Mouse (Mus musculus): ENCODE results near the gene B4galt4. TPM values are rescaled to one million over a fixed set of nuclear protein-coding genes. Genes with fewer than 3 reads are reported as not detected.
A peak's percentile ranks its signal among the peaks of the same experiment; 100 is the strongest.

B4galt4 gene
- polyA plus RNA-seq (2012; rRNA removed) = 2.1 TPM in 2 replicates

GRCm38 (mm10) chr16:38742113-38742658 is at the start of gene B4galt4:
Gene B4galt4, plus strand, starts transcription at chr16:38742264.
- Histone ChIP-seq H3K27me3 (ENCODE audit: control insufficient read depth, insufficient read depth, low read length) (no peaks in the 10 kb centered on the region), H3K4me1 (replicated peaks; ENCODE audit: control insufficient read depth, insufficient read depth, low read length) (peaks cover 7% of the 10 kb centered on the region), H3K36me3 (ENCODE audit: control insufficient read depth, insufficient read depth, low read length) (no peaks in the 10 kb centered on the region), H3K4me3 (ENCODE audit: control insufficient read depth, insufficient read depth, low read length) (peak within 1 kb of the TSS; percentile 64), H3K27ac (ENCODE audit: control insufficient read depth, insufficient read depth, low read length) (no peak within 1 kb of the TSS)
- under 1% methylated on average over 68 of the region's 69 CpGs for WGBS
- TF ChIP-seq CTCF (IDR thresholded peaks at IDR 0.05; ENCODE audit: borderline replicate concordance, control insufficient read depth, extremely low read depth, insufficient read depth, low read length, poor library complexity) = peak; percentile 47; the same call in 1 of the 2 replicates
- TF ChIP-seq POLR2A (IDR thresholded peaks at IDR 0.05; ENCODE audit: control insufficient read depth, extremely low read depth, insufficient read depth, low read length, poor library complexity) = 0 out of 2 replicates have a peak, but pooled peaks have one; percentile 35
- peak; percentile 64 for DNase-seq

GRCm38 (mm10) chr16:38694906-38695540 is 47.0 kb upstream of the B4galt4 start:
- no peaks in the 10 kb centered on the region for H3K4me1 ChIP-seq (replicated peaks; ENCODE audit: control insufficient read depth, insufficient read depth, low read length)
- no peak overlapping the region for H3K4me3 ChIP-seq (ENCODE audit: control insufficient read depth, insufficient read depth, low read length)
- TF ChIP-seq CTCF (IDR thresholded peaks at IDR 0.05; ENCODE audit: borderline replicate concordance, control insufficient read depth, extremely low read depth, insufficient read depth, low read length, poor library complexity) (no peak), POLR2A (IDR thresholded peaks at IDR 0.05; ENCODE audit: control insufficient read depth, extremely low read depth, insufficient read depth, low read length, poor library complexity) (no peak)
- no peaks in the 10 kb centered on the region for H3K36me3 ChIP-seq (ENCODE audit: control insufficient read depth, insufficient read depth, low read length)
- no peaks in the 10 kb centered on the region for H3K27me3 ChIP-seq (ENCODE audit: control insufficient read depth, insufficient read depth, low read length)
- DNase-seq = no peak
- WGBS = 76% methylated on average over 6 of the region's 6 CpGs
- no peak overlapping the region for H3K27ac ChIP-seq (ENCODE audit: control insufficient read depth, insufficient read depth, low read length)

GRCm38 (mm10) chr16:38695557-38695956 is 46.5 kb upstream of the B4galt4 start:
- no peak for DNase-seq
- Histone ChIP-seq H3K27ac (ENCODE audit: control insufficient read depth, insufficient read depth, low read length) (no peak overlapping the region), H3K27me3 (ENCODE audit: control insufficient read depth, insufficient read depth, low read length) (no peaks in the 10 kb centered on the region), H3K4me3 (ENCODE audit: control insufficient read depth, insufficient read depth, low read length) (no peak overlapping the region), H3K4me1 (replicated peaks; ENCODE audit: control insufficient read depth, insufficient read depth, low read length) (no peaks in the 10 kb centered on the region), H3K36me3 (ENCODE audit: control insufficient read depth, insufficient read depth, low read length) (no peaks in the 10 kb centered on the region)
- TF ChIP-seq CTCF (IDR thresholded peaks at IDR 0.05; ENCODE audit: borderline replicate concordance, control insufficient read depth, extremely low read depth, insufficient read depth, low read length, poor library complexity) (no peak), POLR2A (IDR thresholded peaks at IDR 0.05; ENCODE audit: control insufficient read depth, extremely low read depth, insufficient read depth, low read length, poor library complexity) (no peak)
- 97% methylated on average over 5 of the region's 5 CpGs for WGBS

GRCm38 (mm10) chr16:38697611-38698010 is 44.5 kb upstream of the B4galt4 start:
- no peak for DNase-seq
- 93% methylated on average over 5 of the region's 5 CpGs for WGBS
- H3K4me3 ChIP-seq (ENCODE audit: control insufficient read depth, insufficient read depth, low read length) = no peak overlapping the region
- 0 out of 2 replicates have a peak, but pooled peaks cover 5% of the 10 kb centered on the region for H3K4me1 ChIP-seq (replicated peaks; ENCODE audit: control insufficient read depth, insufficient read depth, low read length)
- no peaks in the 10 kb centered on the region for H3K36me3 ChIP-seq (ENCODE audit: control insufficient read depth, insufficient read depth, low read length)
- TF ChIP-seq POLR2A (IDR thresholded peaks at IDR 0.05; ENCODE audit: control insufficient read depth, extremely low read depth, insufficient read depth, low read length, poor library complexity) = no peak
- no peak for TF ChIP-seq CTCF (IDR thresholded peaks at IDR 0.05; ENCODE audit: borderline replicate concordance, control insufficient read depth, extremely low read depth, insufficient read depth, low read length, poor library complexity)
- H3K27me3 ChIP-seq (ENCODE audit: control insufficient read depth, insufficient read depth, low read length) = no peaks in the 10 kb centered on the region
- no peak overlapping the region for H3K27ac ChIP-seq (ENCODE audit: control insufficient read depth, insufficient read depth, low read length)

GRCm38 (mm10) chr16:38700392-38701162 is 41.5 kb upstream of the B4galt4 start:
- H3K27ac ChIP-seq (ENCODE audit: control insufficient read depth, insufficient read depth, low read length) = no peak overlapping the region
- TF ChIP-seq CTCF (IDR thresholded peaks at IDR 0.05; ENCODE audit: borderline replicate concordance, control insufficient read depth, extremely low read depth, insufficient read depth, low read length, poor library complexity) = no peak
- no peak for TF ChIP-seq POLR2A (IDR thresholded peaks at IDR 0.05; ENCODE audit: control insufficient read depth, extremely low read depth, insufficient read depth, low read length, poor library complexity)
- H3K36me3 ChIP-seq (ENCODE audit: control insufficient read depth, insufficient read depth, low read length) = no peaks in the 10 kb centered on the region
- H3K4me3 ChIP-seq (ENCODE audit: control insufficient read depth, insufficient read depth, low read length) = no peak overlapping the region
- 91% methylated on average over 16 of the region's 16 CpGs for WGBS
- no peaks in the 10 kb centered on the region for H3K27me3 ChIP-seq (ENCODE audit: control insufficient read depth, insufficient read depth, low read length)
- H3K4me1 ChIP-seq (replicated peaks; ENCODE audit: control insufficient read depth, insufficient read depth, low read length) = 0 out of 2 replicates have a peak, but pooled peaks cover 5% of the 10 kb centered on the region
- DNase-seq = no peak

GRCm38 (mm10) chr16:38701492-38702185 is 40.4 kb upstream of the B4galt4 start:
- Histone ChIP-seq H3K36me3 (ENCODE audit: control insufficient read depth, insufficient read depth, low read length) (no peaks in the 10 kb centered on the region), H3K27ac (ENCODE audit: control insufficient read depth, insufficient read depth, low read length) (no peak overlapping the region), H3K27me3 (ENCODE audit: control insufficient read depth, insufficient read depth, low read length) (no peaks in the 10 kb centered on the region), H3K4me1 (replicated peaks; ENCODE audit: control insufficient read depth, insufficient read depth, low read length) (0 out of 2 replicates have a peak, but pooled peaks cover 5% of the 10 kb centered on the region), H3K4me3 (ENCODE audit: control insufficient read depth, insufficient read depth, low read length) (no peak overlapping the region)
- TF ChIP-seq CTCF (IDR thresholded peaks at IDR 0.05; ENCODE audit: borderline replicate concordance, control insufficient read depth, extremely low read depth, insufficient read depth, low read length, poor library complexity) (no peak), POLR2A (IDR thresholded peaks at IDR 0.05; ENCODE audit: control insufficient read depth, extremely low read depth, insufficient read depth, low read length, poor library complexity) (no peak)
- no peak for DNase-seq
- 20% methylated on average over 9 of the region's 9 CpGs for WGBS

Measured in thymus, adult 2 months (tissue).